ENCODE assay signal across 22 mouse cellular contexts in the genomic region with DNA sequence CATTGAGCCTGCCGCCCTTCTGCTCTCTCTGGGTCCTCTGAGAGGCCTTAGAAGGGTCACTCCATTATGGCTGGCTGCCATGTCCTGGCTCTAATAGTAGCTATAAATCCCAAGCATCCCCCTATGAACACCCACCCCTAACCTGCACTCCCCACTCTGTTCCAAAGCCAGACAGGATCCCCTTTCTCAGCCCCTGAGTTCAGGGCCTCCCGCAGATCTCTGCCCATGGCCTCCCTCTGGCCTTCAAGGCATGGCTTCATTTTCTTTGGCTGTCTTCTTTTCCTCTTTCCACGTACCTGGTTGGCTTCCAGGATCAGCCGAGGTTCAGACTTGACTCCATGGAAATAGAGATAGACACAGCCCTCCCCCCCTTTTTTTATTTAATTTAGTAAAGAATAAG.
DNase-seq lines count a peak whose midpoint lies in the region; ATAC-seq and TF ChIP-seq lines count a peak whose summit lies in the region.
"Had no signal": no experiment of that assay in that cellular context is flagged by ENCODE, and none has a peak within 500 bp of the region (broad histone marks: within the 10 kb centered on the region; RNA-seq: fewer than 3 reads in every experiment).

No protein-coding gene starts in this region.

- H3K4me3 ChIP-seq in embryonic facial prominence, embryonic 14.5 days (ENCODE audit: low read depth, low read length): no peak overlapping the region
- no peak overlapping the region for H3K4me3 ChIP-seq in embryonic facial prominence, embryonic 10.5 days
- H3K4me3 ChIP-seq in limb, embryonic 14.5 days (replicated peaks; ENCODE audit: low read length): no peak overlapping the region
- no peak overlapping the region for H3K4me3 ChIP-seq in limb, embryonic 10.5 days
- H3K4me3 ChIP-seq: embryonic facial prominence, embryonic 12.5 days; forebrain, embryonic 13.5 days; forebrain, embryonic 15.5 days had no signal

- H3K4me2 ChIP-seq in embryonic facial prominence, embryonic 14.5 days (ENCODE audit: low read depth, low read length): no peak overlapping the region
- H3K4me2 ChIP-seq in limb, embryonic 14.5 days (replicated peaks; ENCODE audit: low read depth, low read length, severe bottlenecking): no peak overlapping the region
- H3K4me2 ChIP-seq: embryonic facial prominence, embryonic 12.5 days; forebrain, embryonic 13.5 days; forebrain, embryonic 15.5 days had no signal

- H3K4me1 ChIP-seq in embryonic facial prominence, embryonic 14.5 days (ENCODE audit: control insufficient read depth, insufficient read depth, low read length): peaks cover 10% of the 10 kb centered on the region
- peaks cover 4% of the 10 kb centered on the region for H3K4me1 ChIP-seq in embryonic facial prominence, embryonic 10.5 days
- H3K4me1 ChIP-seq in limb, embryonic 14.5 days (ENCODE audit: control insufficient read depth, insufficient read depth, low read length): peaks cover 6% of the 10 kb centered on the region; the same call in 1 of the 2 replicates
- peaks cover 13% of the 10 kb centered on the region for H3K4me1 ChIP-seq in limb, embryonic 10.5 days
- H3K4me1 ChIP-seq: embryonic facial prominence, embryonic 12.5 days; forebrain, embryonic 13.5 days; forebrain, embryonic 15.5 days had no signal

- TF ChIP-seq POLR2A in limb, embryonic 14.5 days (IDR thresholded peaks at IDR 0.05; ENCODE audit: borderline replicate concordance, extremely low read depth, insufficient read depth, insufficient read length): no peak

- no peaks in the 10 kb centered on the region for H3K36me3 ChIP-seq in embryonic facial prominence, embryonic 14.5 days (ENCODE audit: control insufficient read depth, insufficient read depth, low read length)
- H3K36me3 ChIP-seq in embryonic facial prominence, embryonic 10.5 days (replicated peaks): no peaks in the 10 kb centered on the region
- no peaks in the 10 kb centered on the region for H3K36me3 ChIP-seq in limb, embryonic 14.5 days (ENCODE audit: control insufficient read depth, insufficient read depth, low read length)
- no peaks in the 10 kb centered on the region for H3K36me3 ChIP-seq in limb, embryonic 10.5 days
- H3K36me3 ChIP-seq: embryonic facial prominence, embryonic 12.5 days; forebrain, embryonic 15.5 days; G1E had no signal

- no peaks in the 10 kb centered on the region for H3K27me3 ChIP-seq in embryonic facial prominence, embryonic 14.5 days (replicated peaks; ENCODE audit: control insufficient read depth, insufficient read depth, low read length)
- peaks cover 5% of the 10 kb centered on the region; the same call in 1 of the 2 replicates for H3K27me3 ChIP-seq in embryonic facial prominence, embryonic 10.5 days (replicated peaks; ENCODE audit: low read depth, poor library complexity, severe bottlenecking)
- H3K27me3 ChIP-seq in limb, embryonic 14.5 days (ENCODE audit: control insufficient read depth, insufficient read depth, low read length): no peaks in the 10 kb centered on the region
- H3K27me3 ChIP-seq in limb, embryonic 10.5 days (ENCODE audit: low read depth, poor library complexity, severe bottlenecking): no peaks in the 10 kb centered on the region
- H3K27me3 ChIP-seq: embryonic facial prominence, embryonic 12.5 days; forebrain, embryonic 13.5 days; forebrain, embryonic 15.5 days had no signal

- DNase-seq in embryonic facial prominence, embryonic 14.5 days (ENCODE audit: low spot score): no peak
- DNase-seq in embryonic facial prominence, embryonic 10.5 days (ENCODE audit: low spot score): no peak
- peak; percentile 24 for DNase-seq in limb, embryonic 14.5 days (ENCODE audit: low spot score)
- DNase-seq in limb, embryonic 10.5 days (ENCODE audit: low spot score): no peak
- DNase-seq in adrenal gland, adult 8-10 months: no peak
- DNase-seq: adrenal gland, postnatal 10 days; adrenal gland, postnatal 25 days; B cell, adult 2 months; cerebellum, adult 11 months; cerebellum, adult 18-20 months; cerebellum, adult 8-10 months; cerebellum, adult 9-11 months; cerebellum, postnatal 36 days; embryo, embryonic 11 days; forebrain, postnatal 0 days had no signal

- ATAC-seq in embryonic facial prominence, embryonic 14.5 days (ENCODE audit: low read depth): peak; percentile 30; the same call in 1 of the 2 replicates
- no peak for ATAC-seq in limb, embryonic 14.5 days (ENCODE audit: low FRiP score, low read depth)
- ATAC-seq: activated CD4-positive, CD25-positive, alpha-beta regulatory T cell, adult 4 months; CD4-positive, CD25-positive, alpha-beta regulatory T cell, adult 4 months; forebrain, embryonic 13.5 days; forebrain, embryonic 15.5 days; forebrain, postnatal 0 days; Patski had no signal

- 54% methylated on average over 4 of the region's 4 CpGs for WGBS in embryonic facial prominence, embryonic 14.5 days
- WGBS in embryonic facial prominence, embryonic 10.5 days: 89% methylated on average over 4 of the region's 4 CpGs
- WGBS in limb, embryonic 14.5 days: 72% methylated on average over 4 of the region's 4 CpGs
- WGBS in limb, embryonic 10.5 days: 81% methylated on average over 4 of the region's 4 CpGs

- H3K9ac ChIP-seq in embryonic facial prominence, embryonic 14.5 days (ENCODE audit: low read depth, low read length): no peak overlapping the region
- no peak overlapping the region for H3K9ac ChIP-seq in limb, embryonic 14.5 days (ENCODE audit: low read depth, low read length, severe bottlenecking)
- H3K9ac ChIP-seq: embryonic facial prominence, embryonic 12.5 days; forebrain, embryonic 13.5 days; forebrain, embryonic 15.5 days; forebrain, postnatal 0 days had no signal

- no peak overlapping the region for H3K27ac ChIP-seq in embryonic facial prominence, embryonic 14.5 days (replicated peaks; ENCODE audit: low read depth, low read length)
- H3K27ac ChIP-seq in embryonic facial prominence, embryonic 10.5 days (replicated peaks): no peak overlapping the region
- H3K27ac ChIP-seq in limb, embryonic 14.5 days (replicated peaks; ENCODE audit: low read depth, low read length): no peak overlapping the region
- H3K27ac ChIP-seq in limb, embryonic 10.5 days: no peak overlapping the region
- H3K27ac ChIP-seq: embryonic facial prominence, embryonic 12.5 days; forebrain, embryonic 13.5 days; forebrain, embryonic 15.5 days had no signal

- no peaks in the 10 kb centered on the region for H3K9me3 ChIP-seq in embryonic facial prominence, embryonic 14.5 days (ENCODE audit: control insufficient read depth, low read length)
- H3K9me3 ChIP-seq in embryonic facial prominence, embryonic 10.5 days: no peaks in the 10 kb centered on the region
- H3K9me3 ChIP-seq in limb, embryonic 14.5 days (ENCODE audit: control insufficient read depth, low read length): no peaks in the 10 kb centered on the region
- H3K9me3 ChIP-seq in limb, embryonic 10.5 days (replicated peaks): no peaks in the 10 kb centered on the region
- H3K9me3 ChIP-seq: embryonic facial prominence, embryonic 12.5 days; forebrain, embryonic 13.5 days; forebrain, embryonic 15.5 days; G1E had no signal
